Mouse (Mus musculus): ENCODE measurements at regions not wholly inside any gene's neighbourhood (a gene's known extent, or its start where the extent isn't known, plus 50 kb on each side); places are given as distances from the start of the nearest gene placed in this dataset.

DNA sequence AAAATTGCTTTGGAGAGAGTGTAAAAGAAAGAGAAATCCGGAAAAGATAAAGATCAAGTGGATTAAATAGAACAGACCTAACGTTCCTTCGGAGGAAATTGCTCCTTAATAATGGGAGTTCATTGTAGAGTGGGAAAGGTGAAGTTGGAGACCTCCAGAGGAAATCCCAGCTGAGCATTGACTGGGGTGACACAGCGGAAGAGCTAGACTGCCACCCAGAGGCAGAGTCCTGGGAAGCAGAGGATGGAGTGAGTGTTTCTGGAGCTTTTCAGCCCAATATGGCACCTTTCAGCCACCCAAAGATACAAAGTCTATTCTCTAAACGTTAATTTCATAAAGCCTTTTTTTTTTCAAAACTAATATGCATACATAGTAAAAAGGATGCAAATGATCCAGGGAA, 1731.3 kb upstream of the Gm7489 start:
- TF ChIP-seq CTCF (IDR thresholded peaks at IDR 0.05; ENCODE audit: low read depth, low read length): no peak
- TF ChIP-seq TAL1 (conservative IDR thresholded peaks at IDR 0.05; ENCODE audit: low read depth, low read length): no peak
- no peak for TF ChIP-seq GATA2 (IDR thresholded peaks at IDR 0.05; ENCODE audit: borderline replicate concordance, low read depth, low read length)
- TF ChIP-seq GATA1 (IDR thresholded peaks at IDR 0.05; ENCODE audit: borderline replicate concordance, low read length): no peak
